Mouse (Mus musculus) urinary bladder, postnatal 14 days (tissue): ENCODE data around the gene Stard13.
A peak's percentile ranks its signal among the peaks of the same experiment; 100 is the strongest.

Experiments
- DNase-seq: peaks from one replicate; pipeline ENCODE4 v3.0.0; 2021; ENCODE audit warnings: low spot score

Gene Stard13

GRCm38 (mm10) chr5:151233400-151234031 lies at the start of gene Stard13:
Gene Stard13 (minus strand): TSS chr5:151233836.
- peak; percentile 40 for DNase-seq

- no peak for DNase-seq
Measured at GRCm38 (mm10) chr5:151279531-151279930, 45.9 kb upstream of the Stard13 start.

GRCm38 (mm10) chr5:151277927-151278326 lies 44.3 kb upstream of the Stard13 start:
- DNase-seq = no peak

GRCm38 (mm10) chr5:151275986-151276385 lies 42.4 kb upstream of the Stard13 start:
- no peak for DNase-seq

- peak; percentile 14 for DNase-seq
Measured at GRCm38 (mm10) chr5:151274265-151274664, 40.6 kb upstream of the Stard13 start.

GRCm38 (mm10) chr5:151270815-151271214 lies 37.2 kb upstream of the Stard13 start:
- no peak for DNase-seq

- no peak for DNase-seq
Measured at GRCm38 (mm10) chr5:151266896-151267634, 33.4 kb upstream of the Stard13 start.

GRCm38 (mm10) chr5:151261558-151261957 lies 27.9 kb upstream of the Stard13 start:
- DNase-seq = no peak

- DNase-seq = no peak
Measured at GRCm38 (mm10) chr5:151252213-151252612, 18.6 kb upstream of the Stard13 start.

- DNase-seq = no peak
Measured at GRCm38 (mm10) chr5:151251656-151252055, 18.0 kb upstream of the Stard13 start.

- no peak for DNase-seq
Measured at GRCm38 (mm10) chr5:151248671-151249620, 15.3 kb upstream of the Stard13 start.

- DNase-seq = no peak
Measured at GRCm38 (mm10) chr5:151248084-151248483, 14.4 kb upstream of the Stard13 start.

- no peak for DNase-seq
Measured at GRCm38 (mm10) chr5:151247115-151247875, 13.7 kb upstream of the Stard13 start.

- DNase-seq = no peak
Measured at GRCm38 (mm10) chr5:151246287-151246686, 12.7 kb upstream of the Stard13 start.

- no peak for DNase-seq
Measured at GRCm38 (mm10) chr5:151245571-151245970, 11.9 kb upstream of the Stard13 start.

- DNase-seq = no peak
Measured at GRCm38 (mm10) chr5:151238730-151239129, 5.1 kb upstream of the Stard13 start.

- DNase-seq = no peak
Measured at GRCm38 (mm10) chr5:151236411-151236810, 2.8 kb upstream of the Stard13 start.

- DNase-seq = no peak
Measured at GRCm38 (mm10) chr5:151232576-151233299, 898 bp downstream of the Stard13 start.

- no peak for DNase-seq
Measured at GRCm38 (mm10) chr5:151231861-151232260, 1.8 kb downstream of the Stard13 start.

- no peak for DNase-seq
Measured at GRCm38 (mm10) chr5:151231411-151231810, 2.2 kb downstream of the Stard13 start.

- no peak for DNase-seq
Measured at GRCm38 (mm10) chr5:151230427-151230826, 3.2 kb downstream of the Stard13 start.
